Mouse (Mus musculus) heart, postnatal 0 days (tissue): Measurements from ENCODE around the gene Tmcc2.

Experiments used
- CTCF ChIP-seq: IDR thresholded peaks from 2 replicates; pipeline ENCODE4 v1.5.1; 2016; ENCODE audit warnings: antibody characterized with exemption, control low read depth, low read depth
- EP300 ChIP-seq: IDR thresholded peaks from 2 replicates; pipeline ENCODE4 v1.6.1; 2016; ENCODE audit warnings: antibody characterized with exemption, low read depth

DNA sequence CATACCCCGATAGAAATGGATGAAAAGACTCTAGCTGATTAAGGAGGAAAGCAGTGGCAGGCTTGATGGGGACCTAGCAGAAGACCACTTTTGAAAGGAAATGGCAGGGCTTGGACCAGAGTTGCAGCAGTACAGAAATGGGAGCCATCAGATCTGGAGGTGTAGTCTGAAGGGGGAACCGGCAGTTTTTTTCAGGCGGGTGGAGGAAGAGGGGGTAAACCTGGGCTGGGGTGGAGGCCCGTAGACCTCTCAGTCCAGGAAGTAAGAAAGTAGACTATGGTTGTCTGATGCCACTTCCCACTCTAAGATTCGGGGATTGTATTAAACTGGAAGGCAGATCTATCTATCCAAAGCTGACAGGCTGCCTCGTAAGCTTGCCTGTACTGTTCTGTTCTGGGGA lies 54.2 kb downstream of the Tmcc2 start:
- no peak for TF ChIP-seq CTCF
- no peak for TF ChIP-seq EP300
